Mouse (Mus musculus): ENCODE measurements at regions not wholly inside any gene's neighbourhood (a gene's known extent, or its start where the extent isn't known, plus 50 kb on each side); places are given as distances from the start of the nearest gene placed in this dataset.

DNA sequence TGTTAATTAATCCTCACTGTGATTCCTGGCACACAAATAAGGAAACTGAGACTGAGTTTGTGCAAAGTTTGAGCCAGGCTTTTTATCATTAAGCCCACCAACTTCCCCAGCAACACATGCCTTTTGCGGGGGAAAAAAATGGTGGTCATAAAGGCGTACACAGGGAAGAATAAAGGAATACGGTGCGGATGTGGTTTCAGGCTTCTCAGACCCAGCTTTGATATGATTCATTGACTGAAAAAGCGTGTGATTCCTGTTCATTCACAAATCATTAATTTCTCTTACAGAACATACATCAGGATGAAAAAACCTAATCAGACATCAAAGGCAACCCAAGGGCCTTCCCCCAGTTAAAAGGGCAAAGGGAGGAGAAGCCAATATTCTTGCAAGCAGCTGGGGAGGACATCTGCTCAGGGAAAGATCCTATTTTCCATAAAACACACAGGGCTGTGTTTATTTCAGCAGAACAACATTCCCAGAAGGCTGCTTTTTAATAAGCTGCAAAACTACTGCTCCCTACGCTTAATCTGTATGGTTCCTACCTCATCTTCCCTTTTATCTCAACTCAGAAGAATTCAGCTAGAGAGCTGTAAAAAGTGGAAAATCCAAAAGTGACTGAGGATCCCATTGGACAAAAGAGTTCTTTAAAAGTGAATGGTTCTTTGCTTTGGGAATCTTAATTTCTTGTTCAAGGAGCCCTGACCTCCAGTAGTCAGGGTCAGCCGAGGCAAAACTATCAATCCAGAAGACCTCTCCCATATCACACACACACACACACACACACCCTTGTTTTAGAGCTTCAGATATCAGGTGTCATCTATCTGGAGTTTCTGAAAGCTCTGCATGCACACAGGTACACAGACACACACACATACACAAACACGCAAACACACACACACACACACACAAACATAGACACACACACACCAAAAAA, 182.3 kb downstream of the Atp6ap1l start:
- Histone ChIP-seq H3K36me3 (ENCODE audit: insufficient read depth, low read length) (no peaks in the 10 kb centered on the region), H3K27ac (ENCODE audit: low read length) (peak overlapping the region; percentile 74), H3K27me3 (ENCODE audit: insufficient read depth, low read length) (no peaks in the 10 kb centered on the region), H3K4me3 (ENCODE audit: low read length) (no peak overlapping the region), H3K4me1 (ENCODE audit: insufficient read depth, low read length) (peaks cover 16% of the 10 kb centered on the region), H3K9ac (replicated peaks; ENCODE audit: low read length) (no peak overlapping the region), H3K9me3 (ENCODE audit: low read length) (no peaks in the 10 kb centered on the region), H3K4me2 (replicated peaks; ENCODE audit: low read depth, low read length) (no peak overlapping the region)
- ATAC-seq (ENCODE audit: low FRiP score, low TSS enrichment) = peak; percentile 89
- WGBS = 31% methylated on average over 8 of the region's 8 CpGs

DNA sequence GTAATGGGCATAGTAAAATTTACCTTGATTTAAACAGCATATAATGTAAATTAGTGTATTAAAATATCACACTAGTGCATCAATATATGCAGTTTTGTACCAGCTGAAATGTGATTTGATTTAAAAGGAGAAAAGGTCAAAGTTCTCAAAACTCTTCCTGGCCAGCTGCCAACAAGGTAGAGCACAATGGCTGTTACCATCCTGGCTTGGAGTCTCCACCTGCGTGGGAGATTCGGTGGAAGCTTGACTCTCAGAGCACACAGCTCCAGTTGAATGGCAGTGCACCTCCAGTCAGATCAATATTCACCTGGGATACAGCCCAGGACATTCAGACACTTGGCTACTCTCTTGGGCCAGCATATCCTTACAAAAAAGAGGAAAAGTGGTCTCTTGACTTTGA, 220.8 kb downstream of the Atp6ap1l start:
- 60% methylated on average over 2 of the region's 2 CpGs for WGBS
- Histone ChIP-seq H3K4me2 (replicated peaks; ENCODE audit: low read depth, low read length) (no peak overlapping the region), H3K27ac (ENCODE audit: low read length) (no peak overlapping the region), H3K9ac (replicated peaks; ENCODE audit: low read length) (no peak overlapping the region), H3K4me3 (ENCODE audit: low read length) (no peak overlapping the region), H3K4me1 (ENCODE audit: insufficient read depth, low read length) (no peaks in the 10 kb centered on the region), H3K27me3 (ENCODE audit: insufficient read depth, low read length) (no peaks in the 10 kb centered on the region), H3K36me3 (ENCODE audit: insufficient read depth, low read length) (no peaks in the 10 kb centered on the region), H3K9me3 (ENCODE audit: low read length) (no peaks in the 10 kb centered on the region)
- ATAC-seq (ENCODE audit: low FRiP score, low TSS enrichment) = no peak

GRCm38 (mm10) chr13:90679162-90680010, 225.8 kb downstream of the Atp6ap1l start:
- Histone ChIP-seq H3K4me3 (ENCODE audit: low read length) (no peak overlapping the region), H3K9me3 (ENCODE audit: low read length) (no peaks in the 10 kb centered on the region), H3K9ac (replicated peaks; ENCODE audit: low read length) (no peak overlapping the region), H3K36me3 (ENCODE audit: insufficient read depth, low read length) (no peaks in the 10 kb centered on the region), H3K4me2 (replicated peaks; ENCODE audit: low read depth, low read length) (no peak overlapping the region), H3K4me1 (ENCODE audit: insufficient read depth, low read length) (no peaks in the 10 kb centered on the region), H3K27me3 (ENCODE audit: insufficient read depth, low read length) (no peaks in the 10 kb centered on the region), H3K27ac (ENCODE audit: low read length) (no peak overlapping the region)
- no peak for ATAC-seq (ENCODE audit: low FRiP score, low TSS enrichment)
- WGBS = 36% methylated on average over 8 of the region's 8 CpGs

DNA sequence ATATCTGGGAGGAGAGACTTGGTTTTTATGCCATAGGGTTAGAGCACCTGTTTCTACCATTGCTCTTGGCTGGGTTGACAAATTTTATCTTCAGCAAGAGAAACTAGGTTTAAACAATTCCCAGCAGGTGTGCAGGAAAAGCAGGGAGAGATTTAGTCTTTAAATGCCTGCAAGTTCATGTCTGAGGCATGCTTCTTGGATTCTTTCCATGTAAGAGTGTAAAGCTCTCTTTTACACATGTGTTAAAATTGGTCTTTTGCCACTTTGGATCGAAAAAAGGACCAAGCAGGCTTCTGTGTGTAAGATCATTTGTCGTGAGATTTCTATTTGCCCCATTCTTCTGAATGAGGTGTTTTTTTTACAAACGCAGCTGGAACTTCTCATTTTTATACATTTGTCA, 231.3 kb downstream of the Atp6ap1l start:
- no peak for ATAC-seq (ENCODE audit: low FRiP score, low TSS enrichment)
- H3K9ac ChIP-seq (replicated peaks; ENCODE audit: low read length) = no peak overlapping the region
- WGBS = 61% methylated on average over 3 of the region's 3 CpGs

GRCm38 (mm10) chr13:90673079-90673478, 232.1 kb downstream of the Atp6ap1l start:
- no peak for ATAC-seq (ENCODE audit: low FRiP score, low TSS enrichment)
- no peaks in the 10 kb centered on the region for H3K27me3 ChIP-seq (ENCODE audit: insufficient read depth, low read length)
- no peak overlapping the region for H3K4me2 ChIP-seq (replicated peaks; ENCODE audit: low read depth, low read length)
- H3K27ac ChIP-seq (ENCODE audit: low read length) = no peak overlapping the region
- no peak overlapping the region for H3K4me3 ChIP-seq (ENCODE audit: low read length)
- no peaks in the 10 kb centered on the region for H3K4me1 ChIP-seq (ENCODE audit: insufficient read depth, low read length)
- H3K9me3 ChIP-seq (ENCODE audit: low read length) = no peaks in the 10 kb centered on the region
- no peak overlapping the region for H3K9ac ChIP-seq (replicated peaks; ENCODE audit: low read length)
- no peaks in the 10 kb centered on the region for H3K36me3 ChIP-seq (ENCODE audit: insufficient read depth, low read length)
- 97% methylated on average over 1 of the region's 1 CpGs for WGBS

More for the DNA sequence above, 231.3 kb downstream of the Atp6ap1l start:
- no peak overlapping the region for H3K4me2 ChIP-seq (replicated peaks; ENCODE audit: low read depth, low read length)
- no peaks in the 10 kb centered on the region for H3K36me3 ChIP-seq (ENCODE audit: insufficient read depth, low read length)
- no peaks in the 10 kb centered on the region for H3K27me3 ChIP-seq (ENCODE audit: insufficient read depth, low read length)
- no peaks in the 10 kb centered on the region for H3K9me3 ChIP-seq (ENCODE audit: low read length)
- no peak overlapping the region for H3K4me3 ChIP-seq (ENCODE audit: low read length)
- no peaks in the 10 kb centered on the region for H3K4me1 ChIP-seq (ENCODE audit: insufficient read depth, low read length)
- no peak overlapping the region for H3K27ac ChIP-seq (ENCODE audit: low read length)

GRCm38 (mm10) chr13:90661567-90662141, 243.5 kb downstream of the Atp6ap1l start:
- no peaks in the 10 kb centered on the region for H3K27me3 ChIP-seq (ENCODE audit: insufficient read depth, low read length)
- ATAC-seq (ENCODE audit: low FRiP score, low TSS enrichment) = peak; percentile 78
- no peaks in the 10 kb centered on the region for H3K36me3 ChIP-seq (ENCODE audit: insufficient read depth, low read length)
- peak overlapping the region; percentile 61; the same call in 1 of the 2 replicates for H3K27ac ChIP-seq (ENCODE audit: low read length)
- H3K4me2 ChIP-seq (replicated peaks; ENCODE audit: low read depth, low read length) = no peak overlapping the region
- no peak overlapping the region for H3K9ac ChIP-seq (replicated peaks; ENCODE audit: low read length)
- peaks cover 7% of the 10 kb centered on the region; the same call in 1 of the 2 replicates for H3K4me1 ChIP-seq (ENCODE audit: insufficient read depth, low read length)
- WGBS = 47% methylated on average over 3 of the region's 3 CpGs
- no peak overlapping the region for H3K4me3 ChIP-seq (ENCODE audit: low read length)
- H3K9me3 ChIP-seq (ENCODE audit: low read length) = 0 out of 2 replicates have a peak, but pooled peaks cover 4% of the 10 kb centered on the region

- H3K4me1 ChIP-seq (ENCODE audit: insufficient read depth, low read length) = peaks cover 7% of the 10 kb centered on the region; the same call in 1 of the 2 replicates
- no peaks in the 10 kb centered on the region for H3K36me3 ChIP-seq (ENCODE audit: insufficient read depth, low read length)
- peak; percentile 89 for ATAC-seq (ENCODE audit: low FRiP score, low TSS enrichment)
- WGBS = 6% methylated on average over 3 of the region's 3 CpGs
- H3K4me2 ChIP-seq (replicated peaks; ENCODE audit: low read depth, low read length) = no peak overlapping the region
- H3K9me3 ChIP-seq (ENCODE audit: low read length) = 0 out of 2 replicates have a peak, but pooled peaks cover 4% of the 10 kb centered on the region
- H3K27me3 ChIP-seq (ENCODE audit: insufficient read depth, low read length) = no peaks in the 10 kb centered on the region
- H3K9ac ChIP-seq (replicated peaks; ENCODE audit: low read length) = no peak overlapping the region
- no peak overlapping the region for H3K4me3 ChIP-seq (ENCODE audit: low read length)
- H3K27ac ChIP-seq (ENCODE audit: low read length) = no peak overlapping the region
Measured at GRCm38 (mm10) chr13:90660950-90661349, 244.2 kb downstream of the Atp6ap1l start.

DNA sequence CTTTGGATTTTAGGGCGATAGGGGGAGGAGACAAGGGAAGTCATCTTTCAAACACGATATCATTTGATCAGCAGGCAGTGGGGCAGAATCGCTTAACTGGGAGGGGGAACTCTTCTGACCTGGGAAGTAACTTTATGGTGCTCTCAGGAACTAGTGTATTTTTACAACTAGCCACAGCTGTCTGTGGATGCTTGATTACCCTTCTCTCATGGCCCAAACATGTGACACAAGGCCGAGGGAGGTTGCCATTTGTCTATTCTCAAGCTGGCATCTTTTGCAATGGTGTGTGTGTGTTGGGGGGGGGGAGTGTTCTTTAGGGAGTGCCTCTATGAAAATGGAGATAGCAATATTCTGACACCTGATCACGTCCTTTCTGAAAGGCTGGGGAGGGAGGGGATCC, 246.1 kb downstream of the Atp6ap1l start:
- Histone ChIP-seq H3K4me1 (ENCODE audit: insufficient read depth, low read length) (peaks cover 7% of the 10 kb centered on the region; the same call in 1 of the 2 replicates), H3K9ac (replicated peaks; ENCODE audit: low read length) (no peak overlapping the region), H3K27ac (ENCODE audit: low read length) (peak overlapping the region; percentile 24; the same call in 1 of the 2 replicates), H3K4me2 (replicated peaks; ENCODE audit: low read depth, low read length) (no peak overlapping the region), H3K27me3 (ENCODE audit: insufficient read depth, low read length) (no peaks in the 10 kb centered on the region), H3K9me3 (ENCODE audit: low read length) (0 out of 2 replicates have a peak, but pooled peaks cover 4% of the 10 kb centered on the region), H3K4me3 (ENCODE audit: low read length) (no peak overlapping the region), H3K36me3 (ENCODE audit: insufficient read depth, low read length) (no peaks in the 10 kb centered on the region)
- peak; percentile 52; the same call in 1 of the 2 replicates for ATAC-seq (ENCODE audit: low FRiP score, low TSS enrichment)
- 25% methylated on average over 5 of the region's 5 CpGs for WGBS

DNA sequence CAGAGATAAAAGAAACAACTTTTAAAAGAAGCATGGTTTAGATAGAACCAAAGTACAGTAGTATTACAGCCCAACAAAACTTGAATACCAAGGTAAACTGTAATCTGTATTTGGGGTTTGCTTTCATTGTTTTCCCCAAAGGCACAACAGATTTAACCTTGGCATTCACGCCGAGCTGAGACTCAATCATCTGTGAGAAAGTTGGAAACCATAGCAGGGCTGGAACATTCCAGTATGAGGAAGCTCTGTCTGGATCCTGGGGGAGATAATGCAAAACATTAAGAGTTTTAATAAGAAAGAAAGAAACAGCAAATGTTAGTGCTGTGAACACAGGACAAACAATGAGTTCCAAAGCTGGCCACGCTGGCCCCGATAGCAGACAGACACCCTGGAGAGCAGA, 258.8 kb downstream of the Atp6ap1l start:
- Histone ChIP-seq H3K27ac (ENCODE audit: low read length) (no peak overlapping the region), H3K4me3 (ENCODE audit: low read length) (no peak overlapping the region), H3K4me1 (ENCODE audit: insufficient read depth, low read length) (no peaks in the 10 kb centered on the region), H3K4me2 (replicated peaks; ENCODE audit: low read depth, low read length) (no peak overlapping the region), H3K9ac (replicated peaks; ENCODE audit: low read length) (no peak overlapping the region), H3K9me3 (ENCODE audit: low read length) (no peaks in the 10 kb centered on the region), H3K27me3 (ENCODE audit: insufficient read depth, low read length) (no peaks in the 10 kb centered on the region), H3K36me3 (ENCODE audit: insufficient read depth, low read length) (no peaks in the 10 kb centered on the region)
- 65% methylated on average over 4 of the region's 4 CpGs for WGBS
- no peak for ATAC-seq (ENCODE audit: low FRiP score, low TSS enrichment)
